ENCODE assay signal across 9 mouse cellular contexts in the genomic region with DNA sequence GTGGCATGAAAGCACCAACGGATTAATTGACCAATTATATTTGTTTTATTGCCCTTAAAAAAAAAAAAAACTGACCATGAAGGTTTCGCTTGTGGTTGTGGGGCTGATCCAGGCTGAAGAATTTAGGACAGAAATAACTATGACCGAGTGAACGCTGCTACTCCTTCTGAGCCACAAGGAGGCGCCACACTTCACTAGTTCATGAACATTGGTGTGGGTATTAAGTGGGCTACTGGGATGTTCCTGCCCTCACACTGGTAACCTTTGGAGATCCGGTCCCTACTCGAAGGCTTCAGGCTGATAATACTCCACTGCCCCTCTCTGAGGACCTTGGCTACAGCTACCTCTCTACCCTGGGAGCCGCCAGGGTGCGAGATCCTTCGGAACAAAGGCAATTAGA. TPM values are rescaled to one million over a fixed set of nuclear protein-coding genes. Genes with fewer than 3 reads are reported as not detected.
A peak's percentile ranks its signal among the peaks of the same experiment; 100 is the strongest.
DNase-seq lines count a peak whose midpoint lies in the region; ATAC-seq and TF ChIP-seq lines count a peak whose summit lies in the region.
"Had no signal": no experiment of that assay in that cellular context is flagged by ENCODE, and none has a peak within 500 bp of the region (broad histone marks: within the 10 kb centered on the region; RNA-seq: fewer than 3 reads in every experiment).

No protein-coding gene starts in this region.

- no peaks in the 10 kb centered on the region for H3K27me3 ChIP-seq in stomach, postnatal 0 days (ENCODE audit: control insufficient read depth, insufficient read depth, low read length)
- H3K27me3 ChIP-seq: midbrain, embryonic 12.5 days had no signal

- no peak for TF ChIP-seq POLR2A in bone marrow macrophage, adult 2 months (IDR thresholded peaks at IDR 0.05; ENCODE audit: borderline replicate concordance, low read depth, low read length)

- H3K4me3 ChIP-seq in bone marrow macrophage, adult 2 months (ENCODE audit: insufficient read depth, low read length): no peak overlapping the region
- H3K4me3 ChIP-seq in stomach, postnatal 0 days (ENCODE audit: low read depth, low read length): no peak overlapping the region
- H3K4me3 ChIP-seq: midbrain, embryonic 12.5 days had no signal

- H3K4me2 ChIP-seq in stomach, postnatal 0 days (replicated peaks; ENCODE audit: low read depth): no peak overlapping the region
- H3K4me2 ChIP-seq: midbrain, embryonic 12.5 days had no signal

- peak; percentile 6; the same call in 1 of the 2 replicates for TF ChIP-seq CTCF in bone marrow macrophage, adult 2 months (IDR thresholded peaks at IDR 0.05; ENCODE audit: low read depth, low read length)
- peak; percentile 76 for TF ChIP-seq CTCF in stomach, postnatal 0 days (IDR thresholded peaks at IDR 0.05; ENCODE audit: low read depth)

- H3K9me3 ChIP-seq in stomach, postnatal 0 days (ENCODE audit: control insufficient read depth, low read length): no peaks in the 10 kb centered on the region
- H3K9me3 ChIP-seq: midbrain, embryonic 12.5 days had no signal

- H3K4me1 ChIP-seq in bone marrow macrophage, adult 2 months (ENCODE audit: control insufficient read depth, insufficient read depth, low read length): no peaks in the 10 kb centered on the region
- H3K4me1 ChIP-seq in stomach, postnatal 0 days (replicated peaks; ENCODE audit: control insufficient read depth, insufficient read depth): no peaks in the 10 kb centered on the region

- 63% methylated on average over 10 of the region's 10 CpGs for WGBS in stomach, postnatal 0 days

- no peaks in the 10 kb centered on the region for H3K36me3 ChIP-seq in stomach, postnatal 0 days (ENCODE audit: control insufficient read depth, insufficient read depth, low read length)
- H3K36me3 ChIP-seq: midbrain, embryonic 12.5 days had no signal

- DNase-seq in cerebellum, adult 11 months: peak; percentile 28
- DNase-seq in cerebellum, adult 11-12 months: no peak
- DNase-seq in left cerebral cortex, postnatal 14 days (ENCODE audit: low spot score in 2 of 2): peak; percentile 30 to 44
- DNase-seq in left cerebral cortex, postnatal 10 days (ENCODE audit: extremely low spot score in 1 of 2, low spot score in 2 of 2): no peak
- DNase-seq in forelimb bud, embryonic 11.5 days (ENCODE audit: low read depth, low spot score): peak; percentile 45
- DNase-seq in stomach, postnatal 0 days (ENCODE audit: low spot score): no peak
- DNase-seq in frontal cortex, postnatal 36 days (ENCODE audit: low spot score in 2 of 2): no peak

- TF ChIP-seq EP300 in stomach, postnatal 0 days (optimal IDR thresholded peaks at IDR 0.05): no peak

- H3K27ac ChIP-seq in bone marrow macrophage, adult 2 months (ENCODE audit: insufficient read depth, low read depth, low read length): no peak overlapping the region
- H3K27ac ChIP-seq in stomach, postnatal 0 days (replicated peaks): no peak overlapping the region
- H3K27ac ChIP-seq: midbrain, embryonic 12.5 days had no signal

- no peak for ATAC-seq in stomach, postnatal 0 days (ENCODE audit: low FRiP score, low TSS enrichment)

- intact Hi-C loops in left cerebral cortex, postnatal 14 days (cut with DNase I): loop anchor here (10.0 kb wide), 1 partner anchor 266 kb away; a partner anchor contains a TSS
- intact Hi-C loops in left cerebral cortex, postnatal 10 days (cut with DNase I): loop anchor here (5.0 kb wide), 1 partner anchor 268 kb away; a partner anchor contains a TSS

- H3K9ac ChIP-seq in stomach, postnatal 0 days (ENCODE audit: low read length): no peak overlapping the region
- H3K9ac ChIP-seq: midbrain, embryonic 12.5 days had no signal

RNA-seq across cellular contexts. Expression of a gene that starts 42.9 kb away (rescaled TPM):
- 1 to 10 TPM; 1.1 to 1.3 TPM for total RNA-seq in left cerebral cortex, postnatal 14 days (2021)
- 1 to 10 TPM; 1.2 to 1.6 TPM for total RNA-seq in left cerebral cortex, postnatal 10 days (2021)
- 7.8 and 8.3 TPM in 2 replicates for polyA plus RNA-seq in bone marrow macrophage, adult 2 months (2012; ENCODE audit: insufficient read depth, insufficient read length, missing spikeins)
- polyA plus RNA-seq in stomach, postnatal 0 days (2015; fragmentation: Nextera tagmentation; extraction: Ambion mirVana): 0.86 and 1.1 TPM in 2 replicates

Comparison
In these comparisons a context has a peak if more than half of its experiments do, and no peak if none do; other contexts are left out.
1. DNase-seq: peak in cerebellum, adult 11 months (single experiment), left cerebral cortex, postnatal 14 days (2 of 2) and forelimb bud, embryonic 11.5 days (single experiment); none in cerebellum, adult 11-12 months (single experiment), left cerebral cortex, postnatal 10 days (0 of 2), stomach, postnatal 0 days (single experiment) and frontal cortex, postnatal 36 days (0 of 2).